Mouse (Mus musculus) myocyte (in vitro differentiated cells): ENCODE measurements around the gene AU040320. TPM values are rescaled to one million over a fixed set of nuclear protein-coding genes. Genes with fewer than 3 reads are reported as not detected.
A peak's percentile ranks its signal among the peaks of the same experiment; 100 is the strongest.

Source experiments
- H3K27me3 ChIP-seq: one replicate; pipeline ENCODE4 v1.6.1; 2011; ENCODE audit not compliant: control insufficient read depth, insufficient read depth, insufficient read length
- H3K36me3 ChIP-seq: one replicate; pipeline ENCODE4 v1.6.1; 2011; ENCODE audit not compliant: control insufficient read depth, insufficient read depth
- H3K4me2 ChIP-seq: one replicate; pipeline ENCODE4 v1.6.1; 2011; ENCODE audit warnings: low read depth, control low read depth
- H3K4me3 ChIP-seq: one replicate; pipeline ENCODE4 v1.5.1; 2011; ENCODE audit warnings: mild to moderate bottlenecking, control low read depth, moderate library complexity
- H3K79me2 ChIP-seq: one replicate; pipeline ENCODE4 v1.6.1; 2011; ENCODE audit not compliant: control insufficient read depth, insufficient read depth
- H3ac ChIP-seq: one replicate; pipeline ENCODE4 v1.6.1; 2011; ENCODE audit not compliant: control insufficient read depth, insufficient read length
- CEBPB ChIP-seq: IDR thresholded peaks from 2 replicates; pipeline ENCODE4 v1.6.1; 2011; ENCODE audit warnings: mild to moderate bottlenecking, moderate library complexity; ENCODE audit not compliant: poor library complexity, insufficient read depth, severe bottlenecking
- E2F4 ChIP-seq: IDR thresholded peaks from one replicate; pipeline ENCODE4 v1.6.1; 2011; ENCODE audit warnings: mild to moderate bottlenecking, control low read depth, moderate library complexity; ENCODE audit not compliant: insufficient read depth
- MAX ChIP-seq: IDR thresholded peaks from one replicate; pipeline ENCODE4 v1.6.1; 2011; ENCODE audit warnings: low read depth, mild to moderate bottlenecking, control low read depth
- MYOD1 ChIP-seq, 3 experiments: IDR thresholded peaks; one replicate each; pipeline ENCODE4 v1.6.1; 2011; ENCODE audit warnings: control low read depth in 2 of 3, low read depth in 2 of 3, mild to moderate bottlenecking in 2 of 3, moderate library complexity in 1 of 3; ENCODE audit not compliant: insufficient read length in 2 of 3, control insufficient read depth in 1 of 3
- MYOG ChIP-seq, 3 experiments: IDR thresholded peaks; one replicate each; pipeline ENCODE4 v1.6.1; 2011; ENCODE audit warnings: control low read depth in 2 of 3, low read depth in 2 of 3, mild to moderate bottlenecking in 2 of 3; ENCODE audit not compliant: insufficient read length in 2 of 3, control insufficient read depth in 1 of 3, insufficient read depth in 1 of 3
- POLR2A ChIP-seq: IDR thresholded peaks from one replicate; pipeline ENCODE4 v1.6.1; 2011; ENCODE audit warnings: low read depth, mild to moderate bottlenecking, control low read depth, moderate library complexity; ENCODE audit not compliant: insufficient read length
- POLR2AphosphoS2 ChIP-seq: IDR thresholded peaks from one replicate; pipeline ENCODE4 v1.6.1; 2011; ENCODE audit warnings: low read depth, control low read depth; ENCODE audit not compliant: insufficient read length
- REST ChIP-seq: IDR thresholded peaks from one replicate; pipeline ENCODE4 v1.6.1; 2011; ENCODE audit warnings: mild to moderate bottlenecking, control low read depth, moderate library complexity; ENCODE audit not compliant: insufficient read depth, insufficient read length
- SRF ChIP-seq: IDR thresholded peaks from one replicate; pipeline ENCODE4 v1.6.1; 2011; ENCODE audit warnings: low read depth; ENCODE audit not compliant: control insufficient read depth, insufficient read length
- TCF12 ChIP-seq: IDR thresholded peaks from one replicate; pipeline ENCODE4 v1.6.1; 2011; ENCODE audit warnings: mild to moderate bottlenecking, control low read depth; ENCODE audit not compliant: poor library complexity, insufficient read depth, severe bottlenecking
- TCF3 ChIP-seq: IDR thresholded peaks from one replicate; pipeline ENCODE4 v1.6.1; 2011; ENCODE audit warnings: low read depth, control low read depth; ENCODE audit not compliant: insufficient read length
- USF1 ChIP-seq: IDR thresholded peaks from one replicate; pipeline ENCODE4 v1.6.1; 2011; ENCODE audit warnings: low read depth, mild to moderate bottlenecking, control low read depth, moderate library complexity
- polyA plus RNA-seq: library from polyadenylated mRNA; unstranded; fragments of >200 nt; fragmentation: generic; extraction: Trizol; gene quantifications from one replicate; pipeline ENCODE4 v1.2.1, GENCODE M21; 2012; ENCODE audit warnings: missing spikeins

Gene AU040320
- 56.6 TPM for polyA plus RNA-seq

DNA sequence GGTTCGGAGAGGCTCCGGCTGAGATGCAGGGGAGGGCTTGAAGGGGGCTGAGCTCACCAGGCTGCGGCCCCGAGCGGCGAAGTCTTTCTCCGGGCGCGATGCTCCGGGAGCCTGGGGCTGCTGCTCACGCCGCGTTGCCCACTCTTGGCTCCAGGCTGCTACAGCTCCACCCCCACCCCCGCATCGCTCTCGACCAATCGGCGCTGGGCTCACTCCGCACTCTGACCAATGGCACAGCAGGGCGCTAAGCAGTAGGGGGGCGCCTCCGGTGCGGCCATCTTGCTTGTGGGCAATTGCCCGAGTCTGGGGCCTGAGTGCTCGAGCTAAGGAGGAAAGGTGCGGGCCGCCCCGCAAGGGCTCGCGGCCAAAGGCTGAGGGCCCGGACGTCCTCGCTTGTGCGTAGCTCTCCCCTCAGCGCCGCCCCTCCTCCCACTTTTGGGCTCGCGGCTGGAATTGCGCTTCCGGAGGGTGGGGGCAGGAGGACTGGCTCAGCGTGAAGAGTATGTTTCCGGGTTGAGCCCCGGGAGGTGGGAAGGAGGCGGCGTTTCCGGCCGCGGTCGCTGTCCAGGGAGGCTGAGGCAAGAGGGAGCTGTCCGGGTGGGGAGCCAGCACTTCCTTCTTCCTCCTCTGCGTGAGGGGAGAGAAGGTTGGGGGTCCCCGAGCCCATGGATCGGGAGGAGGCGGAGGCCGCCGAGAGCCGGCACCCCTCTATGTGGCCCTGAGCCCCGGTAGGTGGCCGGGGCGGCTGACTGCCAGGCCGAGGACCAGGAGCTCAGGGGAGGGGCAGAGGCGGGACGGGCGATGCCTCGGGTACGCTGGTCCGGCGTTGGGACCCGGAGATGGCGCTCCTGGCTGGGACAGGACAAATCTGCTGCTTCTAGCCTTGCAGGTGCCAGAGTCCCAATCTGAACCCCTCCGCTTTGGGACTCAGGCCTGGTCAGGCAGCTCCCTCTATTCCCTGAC is at the start of gene AU040320, which contains the start of gene Ncdn:
Gene AU040320, plus strand, starts transcription at position 277 of the 963 bp plus-strand sequence.
Gene Ncdn, minus strand, starts transcription at position 171 of the 963 bp plus-strand sequence.
- H3K4me3 ChIP-seq, result peak within 1 kb of the TSS; percentile 81
- H3ac ChIP-seq, result peak within 1 kb of the TSS; percentile 47
- TF ChIP-seq POLR2AphosphoS2 (peak; percentile 89), TCF12 (no peak), REST (peak; percentile 75), POLR2A (peak; percentile 94), TCF3 (no peak), SRF (peak; percentile 22)
- H3K36me3 ChIP-seq, result peaks cover 5% of the 10 kb centered on the region
- H3K4me2 ChIP-seq, result peak within 1 kb of the TSS; percentile 95
- peaks cover 4% of the 10 kb centered on the region for H3K79me2 ChIP-seq
- H3K27me3 ChIP-seq, result no peaks in the 10 kb centered on the region

DNA sequence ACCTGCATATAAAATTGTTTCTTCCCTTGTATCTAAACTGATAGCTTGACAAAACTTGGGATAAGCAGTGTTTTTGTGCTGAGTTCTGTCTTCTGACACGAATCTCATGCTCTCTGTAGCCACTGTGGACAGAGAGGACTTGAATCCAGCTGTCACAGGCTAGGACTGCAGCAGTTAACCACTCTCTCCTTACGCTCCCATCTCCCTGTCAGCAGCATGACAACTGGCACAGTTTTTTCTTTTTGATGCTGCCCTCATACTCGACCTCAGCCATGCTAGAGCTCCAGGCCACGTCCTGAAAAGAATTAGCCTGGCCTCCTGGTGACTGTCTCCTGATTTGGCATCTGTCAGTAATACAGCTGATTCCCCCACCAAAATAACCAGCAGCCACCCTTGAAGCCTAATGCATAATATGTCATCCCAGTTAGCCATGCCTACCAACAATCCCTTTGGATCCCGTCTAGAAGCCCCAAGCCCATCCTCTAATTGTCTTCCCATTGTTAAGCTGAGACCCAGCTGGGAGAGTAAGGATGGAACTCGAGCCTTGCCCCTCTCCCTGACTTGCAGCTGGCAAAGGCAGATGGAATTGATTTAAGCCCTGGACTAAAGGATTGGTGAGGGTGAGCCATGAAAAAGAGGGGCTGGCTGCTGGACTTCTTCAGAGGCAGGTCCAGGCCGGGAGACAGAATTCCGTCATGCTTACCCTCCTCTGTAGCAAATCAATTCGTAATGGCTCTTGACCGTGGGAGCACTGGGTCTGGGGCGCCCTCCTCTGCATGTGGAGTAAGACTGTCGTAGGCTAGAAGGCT is 46.5 kb upstream of the AU040320 start:
- no peak overlapping the region for H3K4me3 ChIP-seq
- H3K4me2 ChIP-seq, result no peak overlapping the region
- peaks cover 63% of the 10 kb centered on the region for H3K36me3 ChIP-seq
- no peaks in the 10 kb centered on the region for H3K79me2 ChIP-seq
- no peaks in the 10 kb centered on the region for H3K27me3 ChIP-seq
- no peak for TF ChIP-seq TCF12
- H3ac ChIP-seq, result no peak overlapping the region

DNA sequence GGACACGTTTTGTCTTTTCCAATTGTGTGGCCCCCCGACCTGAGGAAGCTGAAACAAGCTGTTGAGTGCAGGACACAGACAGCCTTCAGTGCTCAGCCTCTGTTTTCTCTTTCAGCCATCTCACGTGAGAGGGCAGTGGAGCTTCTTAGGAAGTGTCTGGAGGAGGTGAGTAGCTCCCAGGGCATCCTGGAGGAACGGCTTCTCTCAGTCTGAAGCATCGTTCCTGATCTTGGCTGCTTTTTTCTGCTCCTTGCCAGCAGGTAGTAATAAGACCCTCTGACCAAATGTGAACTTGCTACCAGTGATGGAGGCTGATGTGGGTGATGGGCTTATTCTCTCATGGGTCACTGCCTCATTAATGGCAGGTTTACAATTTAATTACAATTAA is 45.9 kb upstream of the AU040320 start:
- Histone ChIP-seq H3K4me3 (no peak overlapping the region), H3K36me3 (peaks cover 60% of the 10 kb centered on the region), H3K4me2 (no peak overlapping the region), H3K79me2 (no peaks in the 10 kb centered on the region), H3ac (no peak overlapping the region), H3K27me3 (no peaks in the 10 kb centered on the region)
- no peak for TF ChIP-seq E2F4
- TF ChIP-seq MAX, result no peak
- no peak for TF ChIP-seq MYOG (IDR thresholded peaks at IDR 0.05; ENCODE audit: control insufficient read depth in 1 of 3, insufficient read depth in 1 of 3, insufficient read length in 2 of 3, low read depth in 2 of 3)
- no peak for TF ChIP-seq MYOD1 (IDR thresholded peaks at IDR 0.05; ENCODE audit: control insufficient read depth in 1 of 3, insufficient read length in 2 of 3, low read depth in 2 of 3)
- no peak for TF ChIP-seq SRF
- no peak for TF ChIP-seq POLR2A
- no peak for TF ChIP-seq POLR2AphosphoS2
- no peak for TF ChIP-seq TCF3
- TF ChIP-seq REST, result no peak
- TF ChIP-seq USF1, result no peak
- TF ChIP-seq CEBPB, result no peak
- no peak for TF ChIP-seq TCF12

DNA sequence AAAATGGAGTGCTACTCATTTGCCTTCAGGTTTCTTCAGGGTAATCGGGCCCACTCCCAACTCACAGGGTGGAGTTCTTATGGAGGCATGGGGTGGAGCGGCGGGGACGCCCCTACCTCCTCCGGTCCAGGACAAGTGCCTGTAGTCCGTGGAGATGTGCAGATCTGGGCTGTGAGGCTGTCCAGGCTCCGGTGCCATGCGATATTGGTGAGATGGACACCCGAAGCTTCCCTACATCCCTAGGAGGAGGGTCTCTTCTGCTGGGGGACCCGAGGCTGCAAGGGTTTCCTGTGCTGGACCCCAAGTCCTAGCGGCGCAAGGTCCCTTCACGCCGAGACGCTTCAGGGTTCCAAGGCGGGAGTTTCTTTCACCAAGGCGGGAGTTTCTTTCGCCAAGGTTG is 21.2 kb upstream of the AU040320 start:
- Histone ChIP-seq H3K27me3 (peaks cover 78% of the 10 kb centered on the region), H3K4me2 (no peak overlapping the region), H3K79me2 (no peaks in the 10 kb centered on the region), H3K4me3 (no peak overlapping the region), H3ac (no peak overlapping the region), H3K36me3 (no peaks in the 10 kb centered on the region)
- TF ChIP-seq TCF3 (no peak), POLR2AphosphoS2 (no peak), E2F4 (no peak), MYOG (IDR thresholded peaks at IDR 0.05; ENCODE audit: control insufficient read depth in 1 of 3, insufficient read depth in 1 of 3, insufficient read length in 2 of 3, low read depth in 2 of 3) (no peak), POLR2A (no peak), REST (no peak), USF1 (no peak), SRF (no peak), MAX (no peak), TCF12 (no peak), MYOD1 (IDR thresholded peaks at IDR 0.05; ENCODE audit: control insufficient read depth in 1 of 3, insufficient read length in 2 of 3, low read depth in 2 of 3) (no peak), CEBPB (no peak)
